Mouse (Mus musculus) neural tube, embryonic 11.5 days (tissue): ENCODE measurements around the gene Rpl26. TPM values are rescaled to one million over a fixed set of nuclear protein-coding genes. Genes with fewer than 3 reads are reported as not detected.

Experiments
- ATAC-seq: fragments of 200-750 bp; cut with Nextera tagmentation; 2 replicates; pipeline ENCODE4 v1.8.0; 2017; ENCODE audit warnings: moderate number of reproducible peaks, mild to moderate bottlenecking, moderate TSS enrichment, moderate library complexity; ENCODE audit not compliant: insufficient read depth, low FRiP score, low TSS enrichment
- DNase-seq: peaks from one replicate; pipeline ENCODE4 v3.0.0-alpha.2; 2015; ENCODE audit warnings: low spot score
- H3K27ac ChIP-seq: fragments of 300-500 bp; sonication (generic); 2 replicates; pipeline ENCODE4 v1.5.1; 2014; ENCODE audit warnings: low read depth, mild to moderate bottlenecking, low read length
- H3K27me3 ChIP-seq: fragments of 300-500 bp; sonication (generic); 2 replicates; pipeline ENCODE4 v1.6.1; 2014; ENCODE audit warnings: mild to moderate bottlenecking, low read length, mixed read lengths; ENCODE audit not compliant: control insufficient read depth, insufficient read depth
- H3K36me3 ChIP-seq: fragments of 300-500 bp; sonication (generic); 2 replicates; pipeline ENCODE4 v1.6.1; 2014; ENCODE audit warnings: mild to moderate bottlenecking, low read length, moderate library complexity, mixed read lengths; ENCODE audit not compliant: control insufficient read depth, insufficient read depth
- H3K4me1 ChIP-seq: fragments of 300-500 bp; sonication (generic); 2 replicates; pipeline ENCODE4 v1.6.1; 2014; ENCODE audit warnings: low read length, mixed read lengths; ENCODE audit not compliant: control insufficient read depth, insufficient read depth
- H3K4me2 ChIP-seq: fragments of 300-500 bp; sonication (generic); 2 replicates; pipeline ENCODE4 v1.6.1; 2014; ENCODE audit warnings: low read depth, mild to moderate bottlenecking, moderate library complexity
- H3K4me3 ChIP-seq: fragments of 300-500 bp; sonication (generic); 2 replicates; pipeline ENCODE4 v1.5.1; 2014; ENCODE audit warnings: low read depth, low read length
- H3K9ac ChIP-seq: fragments of 300-500 bp; sonication (generic); 2 replicates; pipeline ENCODE4 v1.6.1; 2014; ENCODE audit warnings: mild to moderate bottlenecking, low read length
- H3K9me3 ChIP-seq: fragments of 300-500 bp; sonication (generic); 2 replicates; pipeline ENCODE4 v1.6.1; 2016; ENCODE audit warnings: low read length; ENCODE audit not compliant: control insufficient read depth
- WGBS: fragments of 180-500 bp; shearing (Covaris S2); extraction: QIAGEN DNeasy Blood & Tissue Kit; methylation state at CpG from one replicate; pipeline ENCODE4 v1.1.7; 2014; 5-methylcytosine and 5-hydroxymethylcytosine counted together
- polyA plus RNA-seq: library from polyadenylated mRNA; unstranded; fragments of >200 nt; fragmentation: Nextera tagmentation; extraction: Ambion mirVana; gene quantifications from 2 replicates; pipeline ENCODE4 v1.2.1, GENCODE M21; 2014

Rpl26 gene
- polyA plus RNA-seq, 1 experiment from 2014 or later: 822 TPM

DNA sequence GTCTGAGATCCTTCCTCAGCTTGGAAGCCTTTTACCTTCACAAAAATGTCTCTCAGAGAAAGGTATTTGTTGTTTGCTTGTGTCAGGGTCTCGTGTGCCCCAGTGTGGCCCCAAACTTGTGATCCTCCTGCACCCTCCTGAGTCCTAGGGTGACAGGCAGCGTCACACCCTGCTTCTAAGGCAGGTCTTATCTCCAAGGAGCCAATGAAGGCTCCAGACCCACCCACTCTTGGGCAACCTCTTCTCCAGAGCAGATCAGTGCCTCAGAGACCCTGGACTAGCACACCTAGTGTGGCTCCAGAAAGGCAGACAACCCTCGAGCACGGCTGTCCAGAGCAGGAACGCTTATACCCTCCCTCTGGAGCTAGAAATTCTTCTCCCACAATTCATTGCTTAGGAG is 17.0 kb upstream of the Rpl26 start:
- 76% methylated on average over 5 of the region's 5 CpGs for WGBS

DNA sequence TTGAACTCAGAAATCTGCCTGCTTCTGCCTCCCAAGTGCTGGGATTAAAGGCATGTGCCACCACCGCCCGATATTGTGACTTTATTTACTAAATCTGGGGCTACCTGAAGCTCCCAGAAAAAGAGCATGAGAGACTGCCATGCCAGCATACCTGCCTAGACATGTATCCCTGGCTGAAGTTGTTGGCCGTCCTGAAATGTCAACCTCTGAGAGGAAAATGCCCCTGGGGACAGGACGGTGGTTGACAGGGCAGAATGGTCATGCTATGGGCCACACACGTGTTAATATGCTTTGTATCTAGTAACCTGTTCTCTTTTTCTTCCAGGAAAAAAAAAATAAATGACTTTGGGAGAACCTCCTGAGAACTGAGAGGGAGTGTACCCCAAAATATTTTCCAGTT is 15.3 kb upstream of the Rpl26 start:
- Histone ChIP-seq H3K9ac (no peak overlapping the region), H3K9me3 (no peaks in the 10 kb centered on the region), H3K36me3 (no peaks in the 10 kb centered on the region), H3K4me1 (no peaks in the 10 kb centered on the region), H3K27me3 (no peaks in the 10 kb centered on the region), H3K4me3 (no peak overlapping the region), H3K27ac (no peak overlapping the region), H3K4me2 (no peak overlapping the region)
- ATAC-seq (no peak), DNase-seq (no peak)
- 84% methylated on average over 5 of the region's 5 CpGs for WGBS

More for the DNA sequence above, 17.0 kb upstream of the Rpl26 start:
- Histone ChIP-seq H3K4me2 (no peak overlapping the region), H3K36me3 (no peaks in the 10 kb centered on the region), H3K4me3 (no peak overlapping the region), H3K9me3 (no peaks in the 10 kb centered on the region), H3K27me3 (no peaks in the 10 kb centered on the region), H3K27ac (no peak overlapping the region), H3K4me1 (no peaks in the 10 kb centered on the region), H3K9ac (no peak overlapping the region)
- DNase-seq (no peak), ATAC-seq (no peak)

- no peaks in the 10 kb centered on the region for H3K36me3 ChIP-seq
- DNase-seq (no peak), ATAC-seq (no peak)
- 37% methylated on average over 6 of the region's 6 CpGs for WGBS
- H3K9ac ChIP-seq: no peak within 1 kb of the TSS
- no peak within 1 kb of the TSS for H3K27ac ChIP-seq
- H3K4me3 ChIP-seq: no peak within 1 kb of the TSS
- H3K9me3 ChIP-seq: no peaks in the 10 kb centered on the region
- H3K27me3 ChIP-seq: no peaks in the 10 kb centered on the region
- no peak within 1 kb of the TSS for H3K4me2 ChIP-seq
- no peaks in the 10 kb centered on the region for H3K4me1 ChIP-seq
Measured at GRCm38 (mm10) chr11:68888253-68888652, 13.1 kb upstream of the Rpl26 start, which contains the start of gene Rnf222. Gene Rnf222, plus strand, starts transcription at chr11:68888553.

- no peak overlapping the region for H3K4me2 ChIP-seq
- no peak for ATAC-seq
- no peak overlapping the region for H3K4me3 ChIP-seq
- no peaks in the 10 kb centered on the region for H3K9me3 ChIP-seq
- DNase-seq: no peak
- 83% methylated on average over 2 of the region's 2 CpGs for WGBS
- no peak overlapping the region for H3K9ac ChIP-seq
- no peaks in the 10 kb centered on the region for H3K36me3 ChIP-seq
- no peak overlapping the region for H3K27ac ChIP-seq
- H3K4me1 ChIP-seq: no peaks in the 10 kb centered on the region
- no peaks in the 10 kb centered on the region for H3K27me3 ChIP-seq
Measured at GRCm38 (mm10) chr11:68888653-68889052, 12.7 kb upstream of the Rpl26 start.

- ATAC-seq (no peak), DNase-seq (no peak)
- 59% methylated on average over 2 of the region's 2 CpGs for WGBS
Measured at GRCm38 (mm10) chr11:68890625-68891024, 10.8 kb upstream of the Rpl26 start.

DNA sequence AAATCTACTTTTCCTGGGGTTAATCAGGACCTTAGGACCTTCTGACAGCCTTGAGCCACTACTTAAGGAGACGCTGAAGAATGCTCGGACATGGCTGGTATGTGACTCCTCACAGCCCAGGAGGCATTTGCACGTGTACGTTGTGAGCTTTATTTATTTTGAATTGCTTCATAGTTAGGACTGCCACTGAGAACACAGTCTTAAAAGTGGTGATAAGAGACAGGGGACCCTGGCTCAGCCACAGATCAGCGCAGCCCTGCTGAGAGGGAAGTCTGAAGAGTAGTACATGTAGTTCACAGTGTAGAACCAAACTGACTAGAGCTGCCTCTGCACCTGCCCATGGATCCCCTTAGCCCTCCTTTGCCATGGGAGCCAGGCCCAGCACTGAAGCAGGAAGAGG is 9.6 kb upstream of the Rpl26 start:
- WGBS: 86% methylated on average over 5 of the region's 5 CpGs
- Histone ChIP-seq H3K36me3 (no peaks in the 10 kb centered on the region), H3K9ac (no peak overlapping the region), H3K27me3 (no peaks in the 10 kb centered on the region), H3K27ac (no peak overlapping the region), H3K4me1 (no peaks in the 10 kb centered on the region), H3K9me3 (no peaks in the 10 kb centered on the region), H3K4me2 (no peak overlapping the region), H3K4me3 (no peak overlapping the region)
- no peak for ATAC-seq
- DNase-seq: no peak

More at GRCm38 (mm10) chr11:68890625-68891024, 10.8 kb upstream of the Rpl26 start:
- Histone ChIP-seq H3K36me3 (no peaks in the 10 kb centered on the region), H3K4me2 (no peak overlapping the region), H3K27ac (no peak overlapping the region), H3K4me3 (no peak overlapping the region), H3K4me1 (no peaks in the 10 kb centered on the region), H3K9ac (no peak overlapping the region), H3K9me3 (no peaks in the 10 kb centered on the region), H3K27me3 (no peaks in the 10 kb centered on the region)

GRCm38 (mm10) chr11:68892233-68892832 is 9.1 kb upstream of the Rpl26 start:
- Histone ChIP-seq H3K4me2 (no peak overlapping the region), H3K27me3 (no peaks in the 10 kb centered on the region), H3K27ac (no peak overlapping the region), H3K4me3 (no peak overlapping the region), H3K9me3 (no peaks in the 10 kb centered on the region), H3K4me1 (no peaks in the 10 kb centered on the region), H3K9ac (no peak overlapping the region; the same call in 1 of the 2 replicates), H3K36me3 (no peaks in the 10 kb centered on the region)
- DNase-seq: no peak
- no peak for ATAC-seq
- 83% methylated on average over 15 of the region's 15 CpGs for WGBS

DNA sequence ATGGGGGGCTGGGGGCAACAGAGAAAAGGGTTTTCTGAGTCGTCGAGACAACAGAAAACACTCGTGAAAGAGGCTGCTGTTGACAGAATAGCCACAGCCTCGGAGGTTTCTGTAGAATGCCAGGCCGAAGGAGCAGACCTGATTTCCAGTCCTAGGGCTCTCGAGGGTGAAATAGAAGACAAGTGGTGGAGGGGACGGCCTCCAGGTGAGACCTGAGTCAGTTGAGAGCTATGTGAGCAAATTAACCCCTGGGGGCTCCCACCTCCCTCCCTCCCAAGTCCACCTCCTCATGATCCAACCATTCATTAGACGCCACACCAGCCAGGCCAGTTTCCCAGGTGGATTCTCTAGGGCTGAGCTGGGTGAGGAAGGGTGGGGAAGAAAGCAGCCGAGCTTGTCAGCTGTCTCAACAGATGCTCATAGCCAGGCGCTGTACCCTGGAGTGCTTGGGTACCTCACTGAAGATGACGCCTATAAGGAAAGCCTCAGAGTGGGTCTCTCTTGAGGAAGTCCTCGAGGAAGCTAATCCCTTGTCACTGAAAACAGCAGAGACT is 7.4 kb upstream of the Rpl26 start:
- no peak overlapping the region for H3K4me2 ChIP-seq
- ATAC-seq: no peak
- WGBS: 81% methylated on average over 12 of the region's 12 CpGs
- no peaks in the 10 kb centered on the region for H3K36me3 ChIP-seq
- no peaks in the 10 kb centered on the region for H3K9me3 ChIP-seq
- no peak for DNase-seq
- H3K4me1 ChIP-seq: no peaks in the 10 kb centered on the region
- no peak overlapping the region for H3K9ac ChIP-seq
- H3K4me3 ChIP-seq: no peak overlapping the region
- no peak overlapping the region for H3K27ac ChIP-seq
- no peaks in the 10 kb centered on the region for H3K27me3 ChIP-seq

GRCm38 (mm10) chr11:68896247-68896646 is 5.1 kb upstream of the Rpl26 start:
- Histone ChIP-seq H3K27me3 (no peaks in the 10 kb centered on the region), H3K4me3 (no peak overlapping the region), H3K27ac (no peak overlapping the region), H3K9ac (no peak overlapping the region), H3K4me1 (no peaks in the 10 kb centered on the region), H3K4me2 (no peak overlapping the region), H3K36me3 (no peaks in the 10 kb centered on the region), H3K9me3 (no peaks in the 10 kb centered on the region)
- no peak for DNase-seq
- no peak for ATAC-seq
- 94% methylated on average over 5 of the region's 5 CpGs for WGBS
